Mouse (Mus musculus) ovary, postnatal 36 days (tissue): ENCODE measurements around the gene Chic2.

Source experiments
- DNase-seq: peaks from one replicate; pipeline ENCODE4 v3.0.0; 2022; ENCODE audit warnings: low spot score, mixed read lengths

Chic2 gene

GRCm38 (mm10) chr5:75067125-75067756, 22.7 kb upstream of the Chic2 start:
- peak; percentile 66 for DNase-seq

- DNase-seq, result no peak
These were observed 22.1 kb upstream of the Chic2 start for GRCm38 (mm10) chr5:75066715-75067114.

- no peak for DNase-seq
These were observed 18.6 kb upstream of the Chic2 start for GRCm38 (mm10) chr5:75063177-75063576.

- DNase-seq, result no peak
These were observed 6.5 kb upstream of the Chic2 start for GRCm38 (mm10) chr5:75051109-75051508.

- peak; percentile 26 for DNase-seq
These were observed 2.2 kb upstream of the Chic2 start for GRCm38 (mm10) chr5:75046681-75047321.

GRCm38 (mm10) chr5:75045371-75045770, 797 bp upstream of the Chic2 start:
- DNase-seq, result no peak

- DNase-seq, result peak; percentile 43
These were observed 813 bp downstream of the Chic2 start for GRCm38 (mm10) chr5:75043621-75044301.

- no peak for DNase-seq
These were observed 1.5 kb downstream of the Chic2 start for GRCm38 (mm10) chr5:75043011-75043445.

GRCm38 (mm10) chr5:75039307-75039706, 5.3 kb downstream of the Chic2 start:
- no peak for DNase-seq

GRCm38 (mm10) chr5:75035475-75035874, 9.1 kb downstream of the Chic2 start:
- no peak for DNase-seq

GRCm38 (mm10) chr5:75014768-75015167, 29.8 kb downstream of the Chic2 start:
- DNase-seq, result no peak

- no peak for DNase-seq
These were observed 31.7 kb downstream of the Chic2 start for GRCm38 (mm10) chr5:75012771-75013421.

GRCm38 (mm10) chr5:75011985-75012738, 32.4 kb downstream of the Chic2 start:
- no peak for DNase-seq

GRCm38 (mm10) chr5:75004755-75005154, 39.8 kb downstream of the Chic2 start:
- no peak for DNase-seq

- no peak for DNase-seq
These were observed 42.5 kb downstream of the Chic2 start for GRCm38 (mm10) chr5:75002109-75002508.

GRCm38 (mm10) chr5:74998716-74999512, 45.7 kb downstream of the Chic2 start:
- no peak for DNase-seq

- no peak for DNase-seq
These were observed 49.6 kb downstream of the Chic2 start for GRCm38 (mm10) chr5:74994947-74995346.

GRCm38 (mm10) chr5:74984101-74984500, 60.5 kb downstream of the Chic2 start:
- DNase-seq, result no peak

- DNase-seq, result no peak
These were observed 64.0 kb downstream of the Chic2 start for GRCm38 (mm10) chr5:74980574-74980973.

- DNase-seq, result no peak
These were observed 64.4 kb downstream of the Chic2 start for GRCm38 (mm10) chr5:74980154-74980553.

- no peak for DNase-seq
These were observed 65.0 kb downstream of the Chic2 start for GRCm38 (mm10) chr5:74979586-74979985.
